Mouse (Mus musculus) ES-Bruce4 (cell line): ENCODE results near the gene Mycbp.

Experiments used
- CTCF ChIP-seq: IDR thresholded peaks from one replicate; pipeline ENCODE4 v1.8.1; 2011; ENCODE audit warnings: low read depth, low read length
- POLR2A ChIP-seq: IDR thresholded peaks from one replicate; pipeline ENCODE4 v1.8.1; 2011; ENCODE audit warnings: low read length; ENCODE audit not compliant: insufficient read depth

DNA sequence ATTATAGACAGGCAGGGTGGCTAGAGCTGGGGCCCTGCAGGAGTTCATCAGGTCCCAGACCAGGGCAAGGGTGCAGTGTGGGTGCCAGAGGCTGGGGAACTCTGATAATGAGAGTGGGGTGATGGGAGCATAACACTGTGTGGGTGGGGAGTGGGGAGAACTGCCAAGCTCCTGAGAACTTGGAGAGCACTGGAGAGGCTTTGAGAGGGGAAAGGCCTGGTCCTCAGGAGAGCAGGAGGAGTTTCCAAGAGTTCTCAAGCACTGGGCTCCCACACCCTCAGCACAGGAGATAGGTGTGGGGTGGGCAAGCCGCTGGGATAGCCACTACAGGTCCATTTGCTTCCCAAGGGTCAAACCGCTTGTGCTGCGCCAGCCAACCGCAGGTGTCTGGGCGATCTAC is 10.9 kb upstream of the Mycbp start:
- TF ChIP-seq CTCF (no peak), POLR2A (no peak)
